Mouse (Mus musculus) midbrain, embryonic 12.5 days (tissue): ENCODE data around the gene Cdc25a. TPM values are rescaled to one million over a fixed set of nuclear protein-coding genes. Genes with fewer than 3 reads are reported as not detected.

Source experiments
- ATAC-seq: fragments of 200-750 bp; cut with Nextera tagmentation; 2 replicates; pipeline ENCODE4 v1.8.0; 2017; ENCODE audit warnings: low read depth, moderate TSS enrichment, moderate library complexity; ENCODE audit not compliant: low FRiP score
- H3K27ac ChIP-seq: fragments of 300-500 bp; sonication (generic); replicated peaks from 2 replicates; pipeline ENCODE4 v1.5.1; 2016; ENCODE audit warnings: mild to moderate bottlenecking
- H3K27me3 ChIP-seq: fragments of 300-500 bp; sonication (generic); 2 replicates; pipeline ENCODE4 v1.6.1; 2016; ENCODE audit warnings: mild to moderate bottlenecking
- H3K36me3 ChIP-seq: fragments of 300-500 bp; sonication (generic); 2 replicates; pipeline ENCODE4 v1.6.1; 2016
- H3K4me1 ChIP-seq: fragments of 300-500 bp; sonication (generic); 2 replicates; pipeline ENCODE4 v1.6.1; 2016
- H3K4me2 ChIP-seq: fragments of 300-500 bp; sonication (generic); replicated peaks from 2 replicates; pipeline ENCODE4 v1.6.1; 2016; ENCODE audit warnings: mild to moderate bottlenecking, moderate library complexity
- H3K4me3 ChIP-seq: fragments of 300-500 bp; sonication (generic); 2 replicates; pipeline ENCODE4 v1.5.1; 2016; ENCODE audit warnings: mild to moderate bottlenecking
- H3K9ac ChIP-seq: fragments of 300-500 bp; sonication (generic); replicated peaks from 2 replicates; pipeline ENCODE4 v1.6.1; 2016; ENCODE audit warnings: mild to moderate bottlenecking, moderate library complexity
- H3K9me3 ChIP-seq: fragments of 300-500 bp; sonication (generic); 2 replicates; pipeline ENCODE4 v1.6.1; 2016; ENCODE audit warnings: mild to moderate bottlenecking
- WGBS: fragments of 180-500 bp; shearing (Covaris S2); methylation state at CpG from one replicate; pipeline ENCODE4 v1.1.7; 2016; 5-methylcytosine and 5-hydroxymethylcytosine counted together
- polyA plus RNA-seq: library from polyadenylated mRNA; unstranded; fragments of >200 nt; fragmentation: Nextera tagmentation; extraction: Ambion mirVana; gene quantifications from 2 replicates; pipeline ENCODE4 v1.2.1, GENCODE M21; 2016

The Cdc25a gene
- polyA plus RNA-seq, 1 experiment from 2014 or later: 41.7 TPM

GRCm38 (mm10) chr9:109911779-109912178 lies 36.4 kb downstream of the Cdc25a start:
- no peak for ATAC-seq
- WGBS: 92% methylated on average over 7 of the region's 7 CpGs

GRCm38 (mm10) chr9:109914269-109914926 lies 39.0 kb downstream of the Cdc25a start:
- Histone ChIP-seq H3K9ac (no peak overlapping the region), H3K27me3 (no peaks in the 10 kb centered on the region), H3K36me3 (no peaks in the 10 kb centered on the region), H3K27ac (no peak overlapping the region), H3K4me1 (no peaks in the 10 kb centered on the region), H3K9me3 (no peaks in the 10 kb centered on the region), H3K4me3 (no peak overlapping the region), H3K4me2 (no peak overlapping the region)
- 78% methylated on average over 4 of the region's 4 CpGs for WGBS
- no peak for ATAC-seq

More at GRCm38 (mm10) chr9:109911779-109912178, 36.4 kb downstream of the Cdc25a start:
- Histone ChIP-seq H3K27me3 (no peaks in the 10 kb centered on the region), H3K9ac (no peak overlapping the region), H3K4me1 (no peaks in the 10 kb centered on the region), H3K27ac (no peak overlapping the region), H3K9me3 (no peaks in the 10 kb centered on the region), H3K4me3 (no peak overlapping the region), H3K36me3 (no peaks in the 10 kb centered on the region), H3K4me2 (no peak overlapping the region)

- Histone ChIP-seq H3K4me2 (no peak overlapping the region), H3K9ac (no peak overlapping the region), H3K36me3 (no peaks in the 10 kb centered on the region), H3K4me1 (no peaks in the 10 kb centered on the region), H3K27me3 (no peaks in the 10 kb centered on the region), H3K4me3 (no peak overlapping the region), H3K9me3 (no peaks in the 10 kb centered on the region), H3K27ac (no peak overlapping the region)
- ATAC-seq: no peak
- 89% methylated on average over 2 of the region's 2 CpGs for WGBS
Measured at GRCm38 (mm10) chr9:109917931-109918330, 42.6 kb downstream of the Cdc25a start.

GRCm38 (mm10) chr9:109929131-109929530 lies 53.8 kb downstream of the Cdc25a start:
- H3K9me3 ChIP-seq: no peaks in the 10 kb centered on the region
- no peaks in the 10 kb centered on the region for H3K36me3 ChIP-seq
- ATAC-seq: no peak
- no peak overlapping the region for H3K9ac ChIP-seq
- no peak overlapping the region for H3K4me3 ChIP-seq
- no peaks in the 10 kb centered on the region for H3K27me3 ChIP-seq
- no peak overlapping the region for H3K27ac ChIP-seq
- peaks cover 11% of the 10 kb centered on the region for H3K4me1 ChIP-seq
- H3K4me2 ChIP-seq: no peak overlapping the region
- 93% methylated on average over 3 of the region's 3 CpGs for WGBS

GRCm38 (mm10) chr9:109930063-109930462 lies 54.7 kb downstream of the Cdc25a start:
- no peak overlapping the region for H3K4me3 ChIP-seq
- 96% methylated on average over 5 of the region's 5 CpGs for WGBS

GRCm38 (mm10) chr9:109930752-109931151 lies 55.4 kb downstream of the Cdc25a start:
- peak overlapping the region; percentile 81 for H3K4me2 ChIP-seq
- H3K9ac ChIP-seq: no peak overlapping the region
- peaks cover 11% of the 10 kb centered on the region for H3K4me1 ChIP-seq
- H3K27me3 ChIP-seq: no peaks in the 10 kb centered on the region
- H3K4me3 ChIP-seq: peak overlapping the region; percentile 89
- no peaks in the 10 kb centered on the region for H3K9me3 ChIP-seq
- no peak for ATAC-seq
- H3K36me3 ChIP-seq: no peaks in the 10 kb centered on the region
- peak overlapping the region; percentile 97 for H3K27ac ChIP-seq
- 73% methylated on average over 6 of the region's 6 CpGs for WGBS

More at GRCm38 (mm10) chr9:109930063-109930462, 54.7 kb downstream of the Cdc25a start:
- Histone ChIP-seq H3K9ac (no peak overlapping the region), H3K36me3 (no peaks in the 10 kb centered on the region), H3K4me2 (no peak overlapping the region), H3K27me3 (no peaks in the 10 kb centered on the region), H3K27ac (no peak overlapping the region), H3K9me3 (no peaks in the 10 kb centered on the region), H3K4me1 (peaks cover 11% of the 10 kb centered on the region)
- ATAC-seq: no peak

GRCm38 (mm10) chr9:109931257-109932171 lies 56.1 kb downstream of the Cdc25a start, which contains the start of gene Map4:
Map4 (plus strand) TSS chr9:109931460.
- H3K36me3 ChIP-seq: no peaks in the 10 kb centered on the region
- H3K27me3 ChIP-seq: no peaks in the 10 kb centered on the region
- under 1% methylated on average over 92 of the region's 94 CpGs for WGBS
- peak within 1 kb of the TSS; percentile 89 for H3K4me3 ChIP-seq
- H3K9me3 ChIP-seq: no peaks in the 10 kb centered on the region
- H3K4me1 ChIP-seq: peaks cover 11% of the 10 kb centered on the region
- peak within 1 kb of the TSS; percentile 97 for H3K27ac ChIP-seq
- peak within 1 kb of the TSS; percentile 92 for H3K9ac ChIP-seq
- H3K4me2 ChIP-seq: peak within 1 kb of the TSS; percentile 81
- ATAC-seq: peak; percentile 98

GRCm38 (mm10) chr9:109932361-109932755 lies 57.0 kb downstream of the Cdc25a start:
- WGBS: under 1% methylated on average over 20 of the region's 20 CpGs
- Histone ChIP-seq H3K9ac (peak overlapping the region; percentile 92), H3K27ac (peak overlapping the region; percentile 97), H3K9me3 (no peaks in the 10 kb centered on the region), H3K4me3 (peak overlapping the region; percentile 89), H3K4me2 (peak overlapping the region; percentile 81), H3K27me3 (no peaks in the 10 kb centered on the region), H3K36me3 (no peaks in the 10 kb centered on the region), H3K4me1 (peaks cover 11% of the 10 kb centered on the region)
- no peak for ATAC-seq

GRCm38 (mm10) chr9:109932756-109933375 lies 57.5 kb downstream of the Cdc25a start:
- H3K27ac ChIP-seq: peak overlapping the region; percentile 97; the same call in 1 of the 2 replicates
- peak overlapping the region; percentile 81 for H3K4me2 ChIP-seq
- peak overlapping the region; percentile 92 for H3K9ac ChIP-seq
- H3K27me3 ChIP-seq: no peaks in the 10 kb centered on the region
- peaks cover 11% of the 10 kb centered on the region for H3K4me1 ChIP-seq
- no peaks in the 10 kb centered on the region for H3K36me3 ChIP-seq
- peak overlapping the region; percentile 89 for H3K4me3 ChIP-seq
- under 1% methylated on average over 12 of the region's 12 CpGs for WGBS
- ATAC-seq: no peak
- H3K9me3 ChIP-seq: no peaks in the 10 kb centered on the region

GRCm38 (mm10) chr9:109939401-109939800 lies 64.0 kb downstream of the Cdc25a start:
- H3K36me3 ChIP-seq: no peaks in the 10 kb centered on the region
- H3K27me3 ChIP-seq: no peaks in the 10 kb centered on the region
- no peak overlapping the region for H3K27ac ChIP-seq
- H3K4me2 ChIP-seq: no peak overlapping the region
- WGBS: 87% methylated on average over 3 of the region's 3 CpGs
- no peak for ATAC-seq
- no peak overlapping the region for H3K4me3 ChIP-seq
- no peaks in the 10 kb centered on the region for H3K4me1 ChIP-seq
- H3K9ac ChIP-seq: no peak overlapping the region
- no peaks in the 10 kb centered on the region for H3K9me3 ChIP-seq

GRCm38 (mm10) chr9:109942796-109943195 lies 67.4 kb downstream of the Cdc25a start:
- H3K4me1 ChIP-seq: no peaks in the 10 kb centered on the region
- WGBS: 78% methylated on average over 4 of the region's 4 CpGs
- H3K4me3 ChIP-seq: no peak overlapping the region
- H3K4me2 ChIP-seq: no peak overlapping the region
- H3K27me3 ChIP-seq: no peaks in the 10 kb centered on the region
- no peak overlapping the region for H3K27ac ChIP-seq
- no peaks in the 10 kb centered on the region for H3K36me3 ChIP-seq
- no peak for ATAC-seq
- no peaks in the 10 kb centered on the region for H3K9me3 ChIP-seq
- H3K9ac ChIP-seq: no peak overlapping the region
